Mouse (Mus musculus): ENCODE measurements around the gene Tomm20. TPM values are rescaled to one million over a fixed set of nuclear protein-coding genes. Genes with fewer than 3 reads are reported as not detected.
A peak's percentile ranks its signal among the peaks of the same experiment; 100 is the strongest.
"Not testable (repeated sequence)": the region's sequence is repeated elsewhere in the genome, so short reads cannot be mapped to it uniquely, and the experiment has no call there.

Tomm20 gene
- total RNA-seq, 2 experiments from 2014 or later: 181 to 182 TPM

DNA sequence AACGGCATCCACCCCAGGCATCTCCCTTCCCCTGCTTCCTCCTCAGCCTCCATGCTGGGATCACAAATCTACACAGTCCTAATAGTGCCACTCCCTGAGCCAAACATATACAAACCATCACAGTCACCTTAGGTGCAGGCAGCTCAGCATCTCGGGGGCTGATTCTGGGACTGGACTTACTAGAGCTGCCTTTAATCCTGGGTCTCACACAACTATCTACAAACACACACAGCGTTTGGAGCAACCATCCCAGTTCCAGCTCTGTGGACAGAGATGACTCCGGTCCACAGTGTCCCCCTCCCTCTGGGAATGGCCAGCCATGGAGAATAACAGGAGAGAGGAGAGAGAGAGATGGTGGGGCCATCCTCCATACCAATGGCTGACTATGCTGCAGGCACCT is 29.0 kb downstream of the Tomm20 start:
- H3K4me3 ChIP-seq: no peak overlapping the region
- DNase-seq (ENCODE audit: extremely low spot score in 1 of 2, low spot score in 2 of 2): no peak
- H3K27ac ChIP-seq: no peak overlapping the region
- intact Hi-C loops (cut with DNase I): no loop called here
- no peak for TF ChIP-seq CTCF (IDR thresholded peaks at IDR 0.05)

DNA sequence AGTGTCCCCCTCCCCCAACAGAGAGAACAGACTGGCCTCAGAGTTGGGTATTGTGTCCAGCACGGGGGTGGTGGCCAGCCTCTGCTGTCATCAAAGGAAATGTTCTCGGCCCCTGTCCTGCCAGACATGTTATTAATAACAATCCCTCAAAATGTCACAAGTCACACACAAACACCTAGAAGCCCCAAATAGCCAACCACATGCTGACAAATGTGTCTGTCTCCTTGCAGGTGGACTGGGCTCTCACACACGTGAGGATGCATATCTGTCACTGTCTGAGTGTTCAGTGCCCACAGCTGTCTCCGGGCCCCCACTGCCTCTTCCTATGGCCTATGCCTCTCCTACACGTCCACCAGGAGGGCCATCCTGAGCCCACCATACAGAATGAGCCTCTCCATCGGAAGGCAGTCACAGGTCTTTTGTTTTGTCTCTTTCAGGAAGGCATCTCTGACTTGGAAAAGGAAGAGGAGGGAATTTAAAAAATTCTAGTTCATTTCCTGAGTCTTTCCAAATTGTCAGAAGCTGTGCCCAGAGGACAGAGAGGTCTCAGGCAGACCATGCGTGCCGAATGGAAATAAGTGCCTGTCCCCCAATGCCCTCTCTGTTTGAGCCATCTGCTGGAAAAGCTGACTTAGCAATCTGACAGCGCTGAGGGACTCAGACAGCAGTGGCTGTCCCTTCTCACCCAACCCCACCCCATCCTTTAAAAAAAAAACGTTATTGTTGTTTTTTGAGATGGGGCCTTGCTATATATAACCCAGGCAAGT is 30.9 kb downstream of the Tomm20 start:
- no peak for TF ChIP-seq CTCF (IDR thresholded peaks at IDR 0.05)
- Histone ChIP-seq H3K4me3 (no peak overlapping the region), H3K27ac (no peak overlapping the region)
- intact Hi-C loops (cut with DNase I): no loop called here
- DNase-seq (ENCODE audit: extremely low spot score in 1 of 2, low spot score in 2 of 2): no peak

DNA sequence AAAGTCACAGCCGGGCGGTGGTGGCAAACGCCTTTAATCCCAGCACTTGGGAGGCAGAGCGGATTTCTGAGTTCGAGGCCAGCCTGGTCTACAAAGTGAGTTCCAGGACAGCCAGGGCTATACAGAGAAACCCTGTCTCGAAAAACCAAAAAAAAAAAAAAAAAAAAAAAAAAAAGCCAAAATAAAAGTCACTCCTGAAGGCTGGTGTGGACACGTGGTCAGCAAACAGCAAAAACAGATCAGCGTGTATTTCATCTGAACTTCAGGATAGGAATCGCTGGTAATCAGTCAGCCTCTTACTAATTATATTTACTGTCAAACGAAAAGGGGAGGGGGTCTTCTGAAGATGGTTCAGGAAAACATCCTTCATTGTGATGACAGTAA is 31.5 kb downstream of the Tomm20 start:
- H3K27ac ChIP-seq; intact Hi-C loops (cut with DNase I): not testable (repeated sequence)

DNA sequence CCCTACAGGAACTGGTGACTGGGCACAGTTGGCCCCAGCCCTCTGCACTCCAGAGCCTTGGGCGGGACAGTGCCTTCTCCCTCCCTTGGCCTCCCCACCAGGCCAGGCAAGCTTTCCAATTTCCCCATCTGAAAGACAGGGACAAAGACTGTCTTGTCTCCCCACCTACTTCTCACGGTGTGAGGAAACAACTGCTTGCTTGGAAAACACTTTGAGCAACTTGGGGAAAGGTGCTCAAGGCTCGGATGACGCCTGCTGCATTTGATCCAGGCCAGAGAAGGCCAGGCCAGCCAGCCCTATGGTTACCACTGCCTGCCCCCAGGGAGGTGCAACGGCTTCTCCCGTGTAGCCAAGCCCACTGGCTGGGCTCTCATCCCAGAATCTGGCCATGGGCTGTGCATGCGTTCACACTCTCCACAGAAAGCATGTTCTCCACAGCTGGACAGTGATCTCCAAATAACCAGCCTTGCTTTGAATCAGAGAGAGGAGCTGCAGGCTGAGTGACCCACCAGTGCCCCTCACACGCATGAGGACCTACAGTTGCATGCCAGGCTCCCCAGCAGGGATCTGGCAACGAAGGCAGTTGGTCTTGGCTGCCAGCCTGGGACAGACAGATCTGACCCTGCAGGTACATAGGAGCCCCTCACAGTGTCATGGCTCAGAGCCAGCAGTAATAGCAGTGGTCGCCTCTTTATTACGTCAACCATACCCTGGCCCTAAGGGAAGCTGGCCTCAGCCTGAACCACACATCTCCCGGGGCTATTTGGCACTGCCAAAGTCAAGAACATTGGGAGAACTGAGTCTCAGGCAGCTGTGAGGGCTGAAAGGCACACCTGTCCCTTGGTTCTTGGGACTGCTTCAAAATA is 32.2 kb downstream of the Tomm20 start:
- Histone ChIP-seq H3K4me3 (no peak overlapping the region), H3K27ac (peak overlapping the region; percentile 41; the same call in 1 of the 2 replicates)
- intact Hi-C loops (cut with DNase I): no loop called here
- TF ChIP-seq CTCF (IDR thresholded peaks at IDR 0.05): no peak
- no peak for DNase-seq (ENCODE audit: extremely low spot score in 1 of 2, low spot score in 2 of 2)

More for the DNA sequence above, 31.5 kb downstream of the Tomm20 start:
- not testable (repeated sequence) for H3K4me3 ChIP-seq; DNase-seq (ENCODE audit: extremely low spot score in 1 of 2, low spot score in 2 of 2)

DNA sequence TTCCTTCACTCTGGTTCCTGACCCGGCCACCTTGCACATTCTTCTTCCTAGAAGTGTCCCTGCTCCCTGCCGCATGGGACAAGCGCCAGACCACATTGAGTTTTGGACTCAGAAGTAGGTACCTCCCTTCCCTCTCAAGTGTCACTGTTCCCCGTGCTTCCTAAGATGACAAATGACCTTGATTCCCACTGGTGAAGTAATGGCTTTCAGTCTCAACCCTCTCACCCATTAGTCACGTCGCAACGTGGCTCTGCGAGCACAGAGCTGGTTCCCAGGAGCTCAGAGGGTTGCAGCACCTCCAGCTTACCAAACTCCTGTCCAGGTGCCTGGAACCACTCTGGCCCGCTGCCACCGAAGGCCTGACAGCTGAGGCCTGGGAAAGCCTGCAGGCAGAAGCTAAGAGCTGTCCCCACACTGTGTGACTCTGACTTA is 36.3 kb downstream of the Tomm20 start:
- no peak for DNase-seq (ENCODE audit: extremely low spot score in 1 of 2, low spot score in 2 of 2)
- H3K27ac ChIP-seq: no peak overlapping the region
- no peak overlapping the region for H3K4me3 ChIP-seq
- TF ChIP-seq CTCF (IDR thresholded peaks at IDR 0.05): no peak
- intact Hi-C loops (cut with DNase I): no loop called here

DNA sequence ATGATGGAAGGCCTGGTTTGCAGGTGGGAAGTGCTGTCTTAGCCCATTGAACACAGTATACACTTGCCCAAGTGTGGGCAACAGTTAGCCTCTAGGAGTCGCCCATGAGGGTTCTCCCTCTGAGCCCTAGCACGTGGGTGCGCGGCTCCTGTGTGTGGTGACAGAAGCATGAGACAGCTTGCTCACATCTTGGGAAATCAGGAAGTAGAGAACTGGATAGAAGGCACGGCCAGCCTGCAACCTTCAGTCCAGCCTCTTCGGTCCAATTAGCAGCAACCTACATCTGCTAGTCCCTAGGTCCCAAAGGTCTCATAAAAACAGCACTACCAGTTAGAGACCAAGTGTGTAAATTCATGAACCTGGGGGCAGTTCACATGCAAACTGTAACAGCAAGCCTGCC is 36.8 kb downstream of the Tomm20 start:
- TF ChIP-seq CTCF (IDR thresholded peaks at IDR 0.05): no peak; the same call in none of the 2 replicates
- Histone ChIP-seq H3K27ac (no peak overlapping the region), H3K4me3 (no peak overlapping the region)
- DNase-seq (ENCODE audit: extremely low spot score in 1 of 2, low spot score in 2 of 2): no peak
- intact Hi-C loops (cut with DNase I): no loop called here

DNA sequence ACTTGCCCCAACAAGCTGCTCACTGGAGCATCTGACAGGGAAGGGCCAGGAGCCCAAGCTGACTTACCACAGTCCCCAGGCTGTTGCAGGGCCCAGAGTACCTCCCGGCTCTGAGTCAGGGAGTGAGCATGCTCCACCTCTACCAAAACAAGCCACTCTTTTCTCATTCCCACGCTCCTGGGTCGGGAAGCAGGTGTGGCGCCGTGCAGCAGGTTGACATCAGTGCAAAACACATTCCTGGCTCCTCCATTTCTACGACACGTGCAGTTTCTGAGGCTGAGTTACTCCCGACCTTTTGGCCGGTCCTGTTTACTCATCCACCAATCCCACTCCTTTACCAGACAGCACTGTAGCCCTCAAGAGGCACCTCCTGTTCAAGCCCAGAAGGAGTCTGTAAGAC is 37.7 kb downstream of the Tomm20 start:
- H3K4me3 ChIP-seq: no peak overlapping the region
- peak overlapping the region; percentile 19; the same call in 1 of the 2 replicates for H3K27ac ChIP-seq
- no peak for DNase-seq (ENCODE audit: extremely low spot score in 1 of 2, low spot score in 2 of 2)
- no peak for TF ChIP-seq CTCF (IDR thresholded peaks at IDR 0.05)
- intact Hi-C loops (cut with DNase I): no loop called here

DNA sequence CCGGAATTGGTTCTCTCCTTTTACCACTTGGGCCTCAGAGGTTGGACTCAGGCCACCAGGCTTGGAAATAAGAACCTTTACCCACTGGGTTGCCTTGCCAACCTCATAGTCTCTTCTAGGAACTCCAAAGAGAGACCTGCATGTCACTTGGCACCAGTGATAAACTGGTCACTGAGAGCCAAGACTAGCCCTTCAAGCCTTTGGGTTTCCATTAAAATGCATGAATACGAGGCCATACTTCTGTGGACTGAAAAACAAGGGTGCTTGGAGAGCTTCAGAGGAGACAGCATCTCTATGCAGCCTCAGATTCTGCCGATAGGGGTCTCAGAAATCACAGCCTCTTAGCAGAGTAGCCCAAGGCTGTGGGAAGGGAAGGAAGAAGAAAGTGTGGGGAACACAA is 38.3 kb downstream of the Tomm20 start:
- intact Hi-C loops (cut with DNase I): no loop called here
- peak; percentile 33 for TF ChIP-seq CTCF (IDR thresholded peaks at IDR 0.05)
- Histone ChIP-seq H3K27ac (peak overlapping the region; percentile 19; the same call in 1 of the 2 replicates), H3K4me3 (no peak overlapping the region)
- DNase-seq (ENCODE audit: extremely low spot score in 1 of 2, low spot score in 2 of 2): no peak

DNA sequence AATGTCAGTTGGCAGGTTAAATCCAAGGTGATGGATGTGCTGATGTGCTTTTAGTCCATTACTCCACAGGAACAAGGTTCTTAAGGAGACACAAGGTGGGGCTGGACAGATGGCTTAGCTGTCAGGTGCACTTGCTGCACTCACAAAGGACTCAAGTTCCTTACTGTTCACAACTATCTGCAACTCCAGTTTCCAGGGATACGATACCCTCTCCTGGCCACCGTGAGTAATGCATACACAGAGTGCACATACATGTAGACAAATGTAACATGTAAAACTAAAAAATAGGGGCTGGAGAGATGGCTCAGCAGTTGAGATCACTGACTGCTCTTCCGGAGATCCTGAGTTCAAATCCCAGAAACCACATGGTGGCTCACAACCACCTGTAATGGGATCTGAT is 40.3 kb downstream of the Tomm20 start:
- Histone ChIP-seq H3K27ac (no peak overlapping the region), H3K4me3 (no peak overlapping the region)
- TF ChIP-seq CTCF (IDR thresholded peaks at IDR 0.05): peak; percentile 23
- intact Hi-C loops (cut with DNase I): no loop called here
- no peak for DNase-seq (ENCODE audit: extremely low spot score in 1 of 2, low spot score in 2 of 2)

DNA sequence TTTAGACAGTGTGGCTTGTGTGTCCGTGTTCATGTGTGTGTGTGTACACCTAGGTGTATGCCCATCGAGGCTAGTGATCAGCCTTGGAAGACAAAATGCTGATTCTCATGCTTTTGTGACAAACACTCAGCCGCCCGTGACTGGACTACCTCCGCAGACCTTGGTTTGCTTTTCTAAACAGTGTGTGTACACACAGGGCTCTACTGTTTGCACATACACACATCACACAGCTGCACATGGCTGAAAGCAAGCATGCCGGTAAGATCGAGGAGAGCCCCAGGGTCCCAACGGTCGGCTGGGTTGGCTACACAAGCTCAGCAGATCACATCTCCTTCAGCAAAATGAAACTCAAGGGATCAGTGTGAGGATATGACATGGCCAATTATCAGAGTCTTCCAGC is 41.7 kb downstream of the Tomm20 start:
- no peak for TF ChIP-seq CTCF (IDR thresholded peaks at IDR 0.05)
- DNase-seq (ENCODE audit: extremely low spot score in 1 of 2, low spot score in 2 of 2): no peak
- H3K27ac ChIP-seq: no peak overlapping the region
- intact Hi-C loops (cut with DNase I): no loop called here
- H3K4me3 ChIP-seq: no peak overlapping the region

DNA sequence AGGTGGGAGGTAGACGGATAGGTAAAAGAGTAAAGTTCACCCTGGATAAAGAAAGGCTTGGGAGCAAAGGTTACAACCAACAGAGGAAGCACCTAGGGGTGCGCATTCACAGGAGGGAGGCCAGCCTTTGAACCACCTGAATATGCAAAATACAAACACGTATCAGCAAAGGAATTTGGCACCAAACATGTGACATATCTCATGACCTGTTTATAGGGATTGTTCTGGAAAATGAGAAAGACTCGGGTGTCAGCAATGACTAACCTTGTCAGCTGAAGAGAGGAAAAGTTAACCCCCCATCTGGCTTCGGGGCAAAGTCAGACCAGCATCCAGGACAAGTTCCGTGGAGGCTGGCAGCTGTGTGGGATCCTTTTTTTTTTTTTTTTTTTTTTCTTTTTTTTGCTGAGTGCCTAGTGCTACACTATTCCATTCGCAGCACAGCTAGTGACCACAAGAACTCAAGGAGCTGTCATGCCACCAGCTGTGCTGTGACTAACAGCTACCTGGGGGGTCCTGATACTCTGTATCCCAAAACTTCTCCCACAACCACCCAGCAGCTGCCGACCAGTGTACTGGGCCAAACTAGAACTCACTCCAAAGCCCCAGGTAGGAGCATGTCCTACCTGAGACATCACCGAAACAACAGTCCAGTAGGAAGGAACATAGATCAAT is 42.3 kb downstream of the Tomm20 start:
- TF ChIP-seq CTCF (IDR thresholded peaks at IDR 0.05): no peak
- no peak for DNase-seq (ENCODE audit: extremely low spot score in 1 of 2, low spot score in 2 of 2)
- no peak overlapping the region for H3K4me3 ChIP-seq
- intact Hi-C loops (cut with DNase I): no loop called here
- no peak overlapping the region for H3K27ac ChIP-seq

DNA sequence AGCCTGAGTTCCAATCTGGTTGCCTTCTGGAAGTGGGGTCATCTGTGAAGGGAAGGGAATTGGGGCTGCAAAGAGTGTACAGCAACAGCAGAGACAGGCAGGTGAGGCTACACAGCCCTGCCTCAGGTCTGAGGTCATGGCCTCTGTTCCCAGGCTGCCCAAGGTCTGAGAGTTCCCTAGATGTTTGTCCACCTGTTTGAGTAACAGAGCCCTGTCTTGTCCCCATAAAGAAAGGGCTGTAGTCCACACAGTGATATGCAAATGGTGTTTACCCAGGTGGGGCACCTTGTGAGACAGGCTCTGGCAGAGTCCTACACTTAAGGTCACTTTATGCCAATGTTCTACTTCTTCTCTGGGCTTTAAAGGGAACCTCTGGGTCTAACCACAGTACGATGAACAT is 44.0 kb downstream of the Tomm20 start:
- intact Hi-C loops (cut with DNase I): no loop called here
- no peak overlapping the region for H3K27ac ChIP-seq
- no peak for DNase-seq (ENCODE audit: extremely low spot score in 1 of 2, low spot score in 2 of 2)
- TF ChIP-seq CTCF (IDR thresholded peaks at IDR 0.05): no peak
- no peak overlapping the region for H3K4me3 ChIP-seq

Data from left cerebral cortex, adult 2 months (tissue).